Mouse (Mus musculus): ENCODE results near the gene Olfr1340. TPM values are rescaled to one million over a fixed set of nuclear protein-coding genes. Genes with fewer than 3 reads are reported as not detected.

Olfr1340 gene
- not detected in 2 replicates for polyA plus RNA-seq (2015; fragmentation: Nextera tagmentation; extraction: Ambion mirVana)

GRCm38 (mm10) chr4:118719838-118720237 lies at the start of gene Olfr1340:
Olfr1340 (plus strand) TSS chr4:118720138.
- Histone ChIP-seq H3K9ac (ENCODE audit: low read length) (no peak within 1 kb of the TSS), H3K27me3 (ENCODE audit: control insufficient read depth, insufficient read depth, low read length) (no peaks in the 10 kb centered on the region), H3K4me1 (replicated peaks; ENCODE audit: control insufficient read depth, insufficient read depth) (no peaks in the 10 kb centered on the region), H3K36me3 (ENCODE audit: control insufficient read depth, insufficient read depth, low read length) (no peaks in the 10 kb centered on the region), H3K4me3 (ENCODE audit: low read depth, low read length) (no peak within 1 kb of the TSS), H3K9me3 (ENCODE audit: control insufficient read depth, low read length) (no peaks in the 10 kb centered on the region), H3K4me2 (replicated peaks; ENCODE audit: low read depth) (no peak within 1 kb of the TSS), H3K27ac (replicated peaks) (no peak within 1 kb of the TSS)
- DNase-seq (ENCODE audit: low spot score) (no peak), ATAC-seq (ENCODE audit: low FRiP score, low TSS enrichment) (no peak)
- no peak for TF ChIP-seq EP300 (optimal IDR thresholded peaks at IDR 0.05)
- TF ChIP-seq CTCF (IDR thresholded peaks at IDR 0.05; ENCODE audit: low read depth), result no peak

- Histone ChIP-seq H3K36me3 (ENCODE audit: control insufficient read depth, insufficient read depth, low read length) (no peaks in the 10 kb centered on the region), H3K4me2 (replicated peaks; ENCODE audit: low read depth) (no peak overlapping the region), H3K9me3 (ENCODE audit: control insufficient read depth, low read length) (no peaks in the 10 kb centered on the region), H3K4me3 (ENCODE audit: low read depth, low read length) (no peak overlapping the region), H3K4me1 (replicated peaks; ENCODE audit: control insufficient read depth, insufficient read depth) (no peaks in the 10 kb centered on the region), H3K9ac (ENCODE audit: low read length) (no peak overlapping the region), H3K27ac (replicated peaks) (no peak overlapping the region), H3K27me3 (ENCODE audit: control insufficient read depth, insufficient read depth, low read length) (no peaks in the 10 kb centered on the region)
- no peak for TF ChIP-seq EP300 (optimal IDR thresholded peaks at IDR 0.05)
- TF ChIP-seq CTCF (IDR thresholded peaks at IDR 0.05; ENCODE audit: low read depth), result no peak
- ATAC-seq (ENCODE audit: low FRiP score, low TSS enrichment) (no peak), DNase-seq (ENCODE audit: low spot score) (no peak)
- 19% methylated on average over 2 of the region's 2 CpGs for WGBS
Observed at GRCm38 (mm10) chr4:118687086-118687485, 32.9 kb upstream of the Olfr1340 start.

DNA sequence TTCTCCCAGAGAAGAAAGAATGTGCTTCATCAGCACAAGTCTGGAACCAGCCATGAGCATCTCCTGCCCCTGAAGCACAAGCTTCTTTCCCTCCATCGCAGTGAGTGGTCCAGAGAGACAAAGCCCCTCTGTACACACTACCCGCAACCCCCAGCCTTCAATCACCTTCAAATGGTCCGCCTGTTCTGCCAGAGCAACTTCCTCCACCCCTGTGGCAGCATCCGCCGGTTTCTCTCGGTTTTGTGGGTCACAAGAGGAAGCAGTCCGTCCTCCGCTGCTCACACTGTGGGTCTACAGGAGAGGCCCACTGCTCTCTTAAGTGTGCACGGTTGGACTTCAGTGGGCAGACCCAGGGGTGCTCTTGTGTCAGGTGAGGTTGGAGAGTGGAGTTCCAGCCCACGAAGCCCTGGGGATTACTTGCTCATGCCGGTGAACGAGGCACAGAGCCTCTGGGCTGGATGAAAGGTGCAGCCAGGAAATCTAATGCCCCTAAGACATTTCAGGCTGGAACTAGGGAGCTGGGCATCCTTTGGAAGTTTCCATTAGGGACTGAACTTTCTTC lies 27.4 kb upstream of the Olfr1340 start, which contains the start of gene Olfr1342:
TSS of gene Olfr1342 (minus strand) at position 345 of the 562 bp plus-strand sequence.
- no peak within 1 kb of the TSS for H3K4me2 ChIP-seq (replicated peaks; ENCODE audit: low read depth)

GRCm38 (mm10) chr4:118693812-118694211 lies 26.1 kb upstream of the Olfr1340 start:
- DNase-seq (ENCODE audit: low spot score) (no peak), ATAC-seq (ENCODE audit: low FRiP score, low TSS enrichment) (no peak)
- Histone ChIP-seq H3K4me1 (replicated peaks; ENCODE audit: control insufficient read depth, insufficient read depth) (no peaks in the 10 kb centered on the region), H3K9ac (ENCODE audit: low read length) (no peak overlapping the region), H3K4me3 (ENCODE audit: low read depth, low read length) (no peak overlapping the region), H3K4me2 (replicated peaks; ENCODE audit: low read depth) (no peak overlapping the region), H3K27me3 (ENCODE audit: control insufficient read depth, insufficient read depth, low read length) (no peaks in the 10 kb centered on the region), H3K9me3 (ENCODE audit: control insufficient read depth, low read length) (no peaks in the 10 kb centered on the region), H3K36me3 (ENCODE audit: control insufficient read depth, insufficient read depth, low read length) (no peaks in the 10 kb centered on the region), H3K27ac (replicated peaks) (no peak overlapping the region)
- 29% methylated on average over 2 of the region's 2 CpGs for WGBS
- TF ChIP-seq EP300 (optimal IDR thresholded peaks at IDR 0.05) (no peak), CTCF (IDR thresholded peaks at IDR 0.05; ENCODE audit: low read depth) (no peak)

More for the DNA sequence above, 27.4 kb upstream of the Olfr1340 start, which contains the start of gene Olfr1342:
- Histone ChIP-seq H3K27me3 (ENCODE audit: control insufficient read depth, insufficient read depth, low read length) (no peaks in the 10 kb centered on the region), H3K9ac (ENCODE audit: low read length) (no peak within 1 kb of the TSS), H3K9me3 (ENCODE audit: control insufficient read depth, low read length) (no peaks in the 10 kb centered on the region), H3K4me3 (ENCODE audit: low read depth, low read length) (no peak within 1 kb of the TSS), H3K36me3 (ENCODE audit: control insufficient read depth, insufficient read depth, low read length) (no peaks in the 10 kb centered on the region), H3K27ac (replicated peaks) (no peak within 1 kb of the TSS), H3K4me1 (replicated peaks; ENCODE audit: control insufficient read depth, insufficient read depth) (no peaks in the 10 kb centered on the region)
- DNase-seq (ENCODE audit: low spot score) (no peak), ATAC-seq (ENCODE audit: low FRiP score, low TSS enrichment) (no peak)
- 61% methylated on average over 12 of the region's 12 CpGs for WGBS
- TF ChIP-seq EP300 (optimal IDR thresholded peaks at IDR 0.05) (no peak), CTCF (IDR thresholded peaks at IDR 0.05; ENCODE audit: low read depth) (no peak)

DNA sequence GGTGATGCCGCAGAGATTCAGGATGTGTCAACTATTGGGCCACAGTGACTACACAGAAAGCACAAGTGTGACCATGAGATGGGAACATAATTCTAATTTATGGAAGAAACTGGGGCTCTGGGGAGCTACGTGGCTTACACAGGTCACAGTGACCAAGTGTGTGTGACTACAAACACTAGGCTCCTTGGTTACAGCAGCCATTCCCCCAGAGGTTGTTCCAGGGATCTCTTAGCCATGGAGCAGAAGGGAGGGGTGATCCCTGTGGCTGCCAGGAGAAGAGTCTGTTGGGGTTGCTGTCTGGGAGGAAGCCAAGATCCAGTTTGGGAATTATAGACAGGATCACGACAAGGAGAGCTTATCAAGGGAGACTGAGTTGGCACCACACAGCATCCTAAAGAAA lies 16.7 kb upstream of the Olfr1340 start, which contains the start of gene Olfr1341:
TSS of gene Olfr1341 (plus strand) at position 301 of the 400 bp plus-strand sequence.
- Histone ChIP-seq H3K9me3 (ENCODE audit: control insufficient read depth, low read length) (no peaks in the 10 kb centered on the region), H3K4me2 (replicated peaks; ENCODE audit: low read depth) (no peak within 1 kb of the TSS), H3K27ac (replicated peaks) (no peak within 1 kb of the TSS), H3K27me3 (ENCODE audit: control insufficient read depth, insufficient read depth, low read length) (no peaks in the 10 kb centered on the region), H3K9ac (ENCODE audit: low read length) (no peak within 1 kb of the TSS), H3K4me3 (ENCODE audit: low read depth, low read length) (no peak within 1 kb of the TSS), H3K36me3 (ENCODE audit: control insufficient read depth, insufficient read depth, low read length) (no peaks in the 10 kb centered on the region), H3K4me1 (replicated peaks; ENCODE audit: control insufficient read depth, insufficient read depth) (no peaks in the 10 kb centered on the region)
- 68% methylated on average over 3 of the region's 3 CpGs for WGBS
- TF ChIP-seq EP300 (optimal IDR thresholded peaks at IDR 0.05) (no peak), CTCF (IDR thresholded peaks at IDR 0.05; ENCODE audit: low read depth) (no peak)
- no peak for ATAC-seq (ENCODE audit: low FRiP score, low TSS enrichment)
- no peak for DNase-seq (ENCODE audit: low spot score)

GRCm38 (mm10) chr4:118708086-118708485 lies 11.9 kb upstream of the Olfr1340 start:
- Histone ChIP-seq H3K27me3 (ENCODE audit: control insufficient read depth, insufficient read depth, low read length) (no peaks in the 10 kb centered on the region), H3K9ac (ENCODE audit: low read length) (no peak overlapping the region), H3K4me2 (replicated peaks; ENCODE audit: low read depth) (no peak overlapping the region), H3K4me3 (ENCODE audit: low read depth, low read length) (no peak overlapping the region), H3K9me3 (ENCODE audit: control insufficient read depth, low read length) (no peaks in the 10 kb centered on the region), H3K4me1 (replicated peaks; ENCODE audit: control insufficient read depth, insufficient read depth) (no peaks in the 10 kb centered on the region), H3K27ac (replicated peaks) (no peak overlapping the region), H3K36me3 (ENCODE audit: control insufficient read depth, insufficient read depth, low read length) (no peaks in the 10 kb centered on the region)
- WGBS, result 76% methylated on average over 5 of the region's 5 CpGs
- ATAC-seq (ENCODE audit: low FRiP score, low TSS enrichment) (no peak), DNase-seq (ENCODE audit: low spot score) (no peak)
- TF ChIP-seq EP300 (optimal IDR thresholded peaks at IDR 0.05) (no peak), CTCF (IDR thresholded peaks at IDR 0.05; ENCODE audit: low read depth) (no peak)

All from stomach, postnatal 0 days (tissue).